Mouse (Mus musculus) lung, postnatal 0 days (tissue): ENCODE measurements around the gene Vegfb.

Source experiments
- CTCF ChIP-seq: IDR thresholded peaks from 2 replicates; pipeline ENCODE4 v1.5.1; 2016; ENCODE audit warnings: antibody characterized with exemption, mild to moderate bottlenecking
- EP300 ChIP-seq: IDR thresholded peaks from 2 replicates; pipeline ENCODE4 v1.6.1; 2016; ENCODE audit warnings: antibody characterized with exemption, mild to moderate bottlenecking, control low read depth

GRCm38 (mm10) chr19:6987061-6987903, at the start of gene Vegfb:
- TF ChIP-seq CTCF (no peak), EP300 (no peak)
